ENCODE assay signal across 9 mouse cellular contexts in the genomic region with DNA sequence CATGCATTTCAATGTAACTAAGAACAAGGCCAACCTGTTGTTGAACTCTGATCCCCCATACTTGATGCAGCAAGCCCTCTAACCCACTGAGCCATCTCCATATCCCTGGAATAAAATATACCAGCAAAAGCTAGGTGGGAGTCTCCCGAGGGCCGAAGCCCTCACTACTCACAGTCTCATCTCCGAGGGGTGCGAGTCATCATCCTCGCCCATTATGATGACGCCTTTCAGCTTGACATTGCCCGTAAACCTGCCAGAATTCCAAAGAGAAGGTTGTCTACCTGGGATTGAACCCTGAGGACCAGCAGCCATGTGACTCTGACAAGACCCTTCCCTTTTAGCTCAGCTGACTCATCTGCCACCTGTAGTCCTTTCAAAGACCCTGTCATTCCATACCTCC. TPM values are rescaled to one million over a fixed set of nuclear protein-coding genes. Genes with fewer than 3 reads are reported as not detected.
DNase-seq lines count a peak whose midpoint lies in the region; ATAC-seq and TF ChIP-seq lines count a peak whose summit lies in the region.
"Had no signal": no experiment of that assay in that cellular context is flagged by ENCODE, and none has a peak within 500 bp of the region (broad histone marks: within the 10 kb centered on the region; RNA-seq: fewer than 3 reads in every experiment).

No protein-coding gene starts in this region.

- no peaks in the 10 kb centered on the region for H3K27me3 ChIP-seq in kidney, embryonic 14.5 days (ENCODE audit: control insufficient read depth, insufficient read depth, low read length)
- no peaks in the 10 kb centered on the region for H3K27me3 ChIP-seq in hindbrain, embryonic 16.5 days (replicated peaks; ENCODE audit: control insufficient read depth, insufficient read depth, low read length)
- no peaks in the 10 kb centered on the region for H3K27me3 ChIP-seq in midbrain, embryonic 15.5 days (replicated peaks)

- no peak for TF ChIP-seq POLR2A in cortical plate, adult 2 months (IDR thresholded peaks at IDR 0.05; ENCODE audit: extremely low read depth, insufficient read depth, low read length)

- H3K4me2 ChIP-seq in kidney, embryonic 14.5 days (replicated peaks; ENCODE audit: low read depth, low read length), result peak overlapping the region; percentile 77
- peak overlapping the region; percentile 94 for H3K4me2 ChIP-seq in hindbrain, embryonic 16.5 days (ENCODE audit: low read length)
- peak overlapping the region; percentile 91 for H3K4me2 ChIP-seq in midbrain, embryonic 15.5 days

- ATAC-seq in kidney, embryonic 14.5 days (ENCODE audit: low FRiP score, low TSS enrichment), result no peak
- ATAC-seq in hindbrain, embryonic 16.5 days, result no peak
- ATAC-seq in midbrain, embryonic 15.5 days (replicated peaks), result no peak

- peak overlapping the region; percentile 88 for H3K4me3 ChIP-seq in kidney, embryonic 14.5 days (ENCODE audit: low read length)
- peak overlapping the region; percentile 95; the same call in 1 of the 2 replicates for H3K4me3 ChIP-seq in cortical plate, adult 2 months (ENCODE audit: insufficient read depth, low read length)
- peak overlapping the region; percentile 95 for H3K4me3 ChIP-seq in hindbrain, embryonic 16.5 days (ENCODE audit: low read length)
- H3K4me3 ChIP-seq in midbrain, embryonic 15.5 days, result peak overlapping the region; percentile 74

- peaks cover 19% of the 10 kb centered on the region; the same call in 1 of the 2 replicates for H3K36me3 ChIP-seq in kidney, embryonic 14.5 days (ENCODE audit: control insufficient read depth, insufficient read depth, low read length)
- peaks cover 15% of the 10 kb centered on the region for H3K36me3 ChIP-seq in hindbrain, embryonic 16.5 days (ENCODE audit: control insufficient read depth, insufficient read depth, low read length)
- peaks cover 8% of the 10 kb centered on the region; the same call in 1 of the 2 replicates for H3K36me3 ChIP-seq in midbrain, embryonic 15.5 days (replicated peaks)

- WGBS in kidney, embryonic 14.5 days, result 89% methylated on average over 7 of the region's 7 CpGs
- 94% methylated on average over 7 of the region's 7 CpGs for WGBS in hindbrain, embryonic 16.5 days
- WGBS in midbrain, embryonic 15.5 days, result 91% methylated on average over 7 of the region's 7 CpGs

- no peak overlapping the region for H3K27ac ChIP-seq in kidney, embryonic 14.5 days (ENCODE audit: low read depth, low read length)
- H3K27ac ChIP-seq in cortical plate, adult 2 months (ENCODE audit: insufficient read depth, low read length), result no peak overlapping the region
- no peak overlapping the region for H3K27ac ChIP-seq in hindbrain, embryonic 16.5 days (ENCODE audit: low read depth, low read length)
- no peak overlapping the region for H3K27ac ChIP-seq in midbrain, embryonic 15.5 days

- H3K4me1 ChIP-seq in kidney, embryonic 14.5 days (ENCODE audit: control insufficient read depth, insufficient read depth, low read length), result peaks cover 9% of the 10 kb centered on the region
- peaks cover 5% of the 10 kb centered on the region for H3K4me1 ChIP-seq in cortical plate, adult 2 months (ENCODE audit: control insufficient read depth, insufficient read depth, low read length)
- peaks cover 12% of the 10 kb centered on the region for H3K4me1 ChIP-seq in hindbrain, embryonic 16.5 days (ENCODE audit: control insufficient read depth, insufficient read depth, low read depth, low read length)
- H3K4me1 ChIP-seq in midbrain, embryonic 15.5 days, result peaks cover 23% of the 10 kb centered on the region

- H3K9ac ChIP-seq in kidney, embryonic 14.5 days (ENCODE audit: low read depth, low read length), result peak overlapping the region; percentile 96; the same call in 1 of the 2 replicates
- H3K9ac ChIP-seq in hindbrain, embryonic 16.5 days (ENCODE audit: low read depth, low read length), result no peak overlapping the region
- no peak overlapping the region for H3K9ac ChIP-seq in midbrain, embryonic 15.5 days

- no peaks in the 10 kb centered on the region for H3K9me3 ChIP-seq in kidney, embryonic 14.5 days (ENCODE audit: control insufficient read depth, low read length)
- no peaks in the 10 kb centered on the region for H3K9me3 ChIP-seq in hindbrain, embryonic 16.5 days (ENCODE audit: control insufficient read depth, low read length)
- H3K9me3 ChIP-seq in midbrain, embryonic 15.5 days, result no peaks in the 10 kb centered on the region

- DNase-seq in kidney, postnatal 25 days, result no peak
- no peak for DNase-seq in gastrocnemius, postnatal 25 days
- DNase-seq in urinary bladder, adult 2 months (ENCODE audit: low spot score), result no peak
- no peak for DNase-seq in urinary bladder, postnatal 36 days (ENCODE audit: low spot score in 2 of 2)
- DNase-seq: lung, postnatal 10 days had no signal

- no peak for TF ChIP-seq CTCF in cortical plate, adult 2 months (IDR thresholded peaks at IDR 0.05; ENCODE audit: extremely low read depth, insufficient read depth, low read length)

RNA-seq across cellular contexts. Expression of gene Pithd1, which starts 1.3 kb away (rescaled TPM):
- 49.0 and 62.1 TPM in 2 replicates for polyA plus RNA-seq in kidney, embryonic 14.5 days (2014; fragmentation: Nextera tagmentation; extraction: Ambion mirVana)
- 103 and 110 TPM in 2 replicates for polyA plus RNA-seq in cortical plate, adult 2 months (2012; rRNA removed)
- polyA plus RNA-seq in hindbrain, embryonic 16.5 days (2015; fragmentation: Nextera tagmentation; extraction: Ambion mirVana), result 60.6 and 67.1 TPM in 2 replicates
- polyA plus RNA-seq in midbrain, embryonic 15.5 days (2015; fragmentation: Nextera tagmentation; extraction: Ambion mirVana), result 62.8 and 64.6 TPM in 2 replicates
- 10 to 100 TPM; 22.0 to 22.6 TPM for total RNA-seq in gastrocnemius, postnatal 25 days (2021)
- polyA plus RNA-seq in urinary bladder, adult 2 months (2012; rRNA removed), result 41.4 and 46.9 TPM in 2 replicates

RNA-seq across cellular contexts. Expression of gene Lypla2, which starts 13.3 kb away (rescaled TPM):
- 133 and 140 TPM in 2 replicates for polyA plus RNA-seq in kidney, embryonic 14.5 days (2014; fragmentation: Nextera tagmentation; extraction: Ambion mirVana)
- 98.6 and 108 TPM in 2 replicates for polyA plus RNA-seq in cortical plate, adult 2 months (2012; rRNA removed)
- 225 and 229 TPM in 2 replicates for polyA plus RNA-seq in hindbrain, embryonic 16.5 days (2015; fragmentation: Nextera tagmentation; extraction: Ambion mirVana)
- polyA plus RNA-seq in midbrain, embryonic 15.5 days (2015; fragmentation: Nextera tagmentation; extraction: Ambion mirVana), result 228 and 233 TPM in 2 replicates
- 10 to 100 TPM; 25.3 to 30.7 TPM for total RNA-seq in gastrocnemius, postnatal 25 days (2021)
- 55.2 and 63.6 TPM in 2 replicates for polyA plus RNA-seq in urinary bladder, adult 2 months (2012; rRNA removed)

RNA-seq across cellular contexts. Expression of gene Gale, which starts 22.2 kb away (rescaled TPM):
- polyA plus RNA-seq in kidney, embryonic 14.5 days (2014; fragmentation: Nextera tagmentation; extraction: Ambion mirVana), result 29.0 and 31.3 TPM in 2 replicates
- 35.9 and 38.9 TPM in 2 replicates for polyA plus RNA-seq in cortical plate, adult 2 months (2012; rRNA removed)
- 49.4 and 50.1 TPM in 2 replicates for polyA plus RNA-seq in hindbrain, embryonic 16.5 days (2015; fragmentation: Nextera tagmentation; extraction: Ambion mirVana)
- polyA plus RNA-seq in midbrain, embryonic 15.5 days (2015; fragmentation: Nextera tagmentation; extraction: Ambion mirVana), result 41.6 and 44.2 TPM in 2 replicates
- total RNA-seq in gastrocnemius, postnatal 25 days (2021), result 1 to 10 TPM in 1 of 2 experiments, under 1 TPM in 1; 0.72 to 1.5 TPM
- 20.4 and 36.8 TPM in 2 replicates for polyA plus RNA-seq in urinary bladder, adult 2 months (2012; rRNA removed)

RNA-seq across cellular contexts. Expression of gene Eloa, which starts 35.8 kb away (rescaled TPM):
- polyA plus RNA-seq in kidney, embryonic 14.5 days (2014; fragmentation: Nextera tagmentation; extraction: Ambion mirVana), result 31.5 and 43.7 TPM in 2 replicates
- 16.5 and 16.8 TPM in 2 replicates for polyA plus RNA-seq in cortical plate, adult 2 months (2012; rRNA removed)
- 25.0 and 27.1 TPM in 2 replicates for polyA plus RNA-seq in hindbrain, embryonic 16.5 days (2015; fragmentation: Nextera tagmentation; extraction: Ambion mirVana)
- polyA plus RNA-seq in midbrain, embryonic 15.5 days (2015; fragmentation: Nextera tagmentation; extraction: Ambion mirVana), result 27.5 TPM in 2 replicates
- total RNA-seq in gastrocnemius, postnatal 25 days (2021), result 10 to 100 TPM; 45.3 to 50.6 TPM
- 25.2 and 28.1 TPM in 2 replicates for polyA plus RNA-seq in urinary bladder, adult 2 months (2012; rRNA removed)

RNA-seq across cellular contexts. Expression of gene Hmgcl, which starts 39.5 kb away (rescaled TPM):
- 81.1 and 81.3 TPM in 2 replicates for polyA plus RNA-seq in kidney, embryonic 14.5 days (2014; fragmentation: Nextera tagmentation; extraction: Ambion mirVana)
- polyA plus RNA-seq in cortical plate, adult 2 months (2012; rRNA removed), result 46.4 and 50.5 TPM in 2 replicates
- polyA plus RNA-seq in hindbrain, embryonic 16.5 days (2015; fragmentation: Nextera tagmentation; extraction: Ambion mirVana), result 64.7 and 66.8 TPM in 2 replicates
- polyA plus RNA-seq in midbrain, embryonic 15.5 days (2015; fragmentation: Nextera tagmentation; extraction: Ambion mirVana), result 57.0 and 63.4 TPM in 2 replicates
- 10 to 100 TPM; 41.5 to 42.3 TPM for total RNA-seq in gastrocnemius, postnatal 25 days (2021)
- polyA plus RNA-seq in urinary bladder, adult 2 months (2012; rRNA removed), result 64.9 and 79.9 TPM in 2 replicates
